Mouse (Mus musculus) C2C12 (cell line): ENCODE data around the gene Foxa1.

ENCODE experiments used
- CTCF ChIP-seq: IDR thresholded peaks from one replicate; pipeline ENCODE4 v1.5.1; 2011; ENCODE audit not compliant: control insufficient read depth, insufficient read depth, insufficient read length
- FOSL1 ChIP-seq: IDR thresholded peaks from one replicate; pipeline ENCODE4 v1.8.0; 2011; ENCODE audit warnings: mild to moderate bottlenecking, low read length; ENCODE audit not compliant: poor library complexity, insufficient read depth, severe bottlenecking
- MYOG ChIP-seq: IDR thresholded peaks from one replicate; pipeline ENCODE4 v1.6.1; 2011; ENCODE audit not compliant: control insufficient read depth, insufficient read length; ENCODE audit errors: extremely low read depth

DNA sequence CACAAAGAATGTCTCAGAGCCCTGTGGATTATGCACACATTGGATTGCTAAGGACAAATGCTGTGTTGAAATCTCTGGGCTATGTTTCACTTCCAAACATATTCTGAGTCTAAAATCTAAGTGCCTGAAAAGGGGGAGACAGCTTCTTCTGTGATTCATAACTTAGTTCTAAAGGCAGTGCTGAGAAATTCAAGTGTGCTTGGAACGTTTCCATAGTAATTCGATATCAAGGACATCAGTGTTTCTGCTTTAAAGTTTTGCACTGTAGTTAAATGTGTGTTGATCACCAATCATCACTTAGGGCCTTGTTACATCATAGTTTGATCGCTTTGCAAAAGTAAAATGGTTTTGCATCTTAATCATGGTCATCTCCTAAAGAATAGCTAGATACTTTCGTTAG lies 37.0 kb downstream of the Foxa1 start:
- no peak for TF ChIP-seq CTCF
- no peak for TF ChIP-seq MYOG
- no peak for TF ChIP-seq FOSL1
